Mouse (Mus musculus): ENCODE measurements around the gene Ripor2. TPM values are rescaled to one million over a fixed set of nuclear protein-coding genes. Genes with fewer than 3 reads are reported as not detected.

Ripor2 gene
- polyA plus RNA-seq, 1 experiment from 2014 or later, result 1.7 TPM

GRCm38 (mm10) chr13:24605755-24606154 is 23.8 kb downstream of the Ripor2 start:
- 65% methylated on average over 5 of the region's 5 CpGs for WGBS
- no peak overlapping the region for H3K27ac ChIP-seq
- H3K9me3 ChIP-seq, result no peaks in the 10 kb centered on the region
- peaks cover 19% of the 10 kb centered on the region for H3K4me1 ChIP-seq (replicated peaks)
- peaks cover 8% of the 10 kb centered on the region; the same call in 1 of the 2 replicates for H3K27me3 ChIP-seq
- no peak overlapping the region for H3K4me2 ChIP-seq
- H3K36me3 ChIP-seq, result no peaks in the 10 kb centered on the region
- ATAC-seq (ENCODE audit: insufficient number of reproducible peaks, insufficient read depth, low FRiP score, low TSS enrichment, low read depth), result no peak
- H3K9ac ChIP-seq (replicated peaks), result no peak overlapping the region
- no peak overlapping the region for H3K4me3 ChIP-seq (replicated peaks)

GRCm38 (mm10) chr13:24607961-24608360 is 26.0 kb downstream of the Ripor2 start:
- Histone ChIP-seq H3K4me3 (replicated peaks) (no peak overlapping the region), H3K27me3 (peaks cover 8% of the 10 kb centered on the region; the same call in 1 of the 2 replicates), H3K4me2 (no peak overlapping the region), H3K9ac (replicated peaks) (no peak overlapping the region), H3K4me1 (replicated peaks) (peaks cover 19% of the 10 kb centered on the region), H3K36me3 (no peaks in the 10 kb centered on the region), H3K27ac (no peak overlapping the region), H3K9me3 (no peaks in the 10 kb centered on the region)
- 92% methylated on average over 4 of the region's 4 CpGs for WGBS
- no peak for ATAC-seq (ENCODE audit: insufficient number of reproducible peaks, insufficient read depth, low FRiP score, low TSS enrichment, low read depth)

GRCm38 (mm10) chr13:24608709-24609108 is 26.7 kb downstream of the Ripor2 start:
- no peak overlapping the region for H3K27ac ChIP-seq
- peaks cover 3% of the 10 kb centered on the region; the same call in 1 of the 2 replicates for H3K27me3 ChIP-seq
- no peak for ATAC-seq (ENCODE audit: insufficient number of reproducible peaks, insufficient read depth, low FRiP score, low TSS enrichment, low read depth)
- H3K4me2 ChIP-seq, result no peak overlapping the region
- H3K4me1 ChIP-seq (replicated peaks), result peaks cover 14% of the 10 kb centered on the region
- WGBS, result 83% methylated on average over 1 of the region's 1 CpGs
- no peak overlapping the region for H3K4me3 ChIP-seq (replicated peaks)
- no peaks in the 10 kb centered on the region for H3K36me3 ChIP-seq
- no peaks in the 10 kb centered on the region for H3K9me3 ChIP-seq
- H3K9ac ChIP-seq (replicated peaks), result no peak overlapping the region

- no peaks in the 10 kb centered on the region for H3K4me1 ChIP-seq (replicated peaks)
- 81% methylated on average over 5 of the region's 5 CpGs for WGBS
- H3K4me3 ChIP-seq (replicated peaks), result no peak overlapping the region
- no peaks in the 10 kb centered on the region for H3K27me3 ChIP-seq
- no peaks in the 10 kb centered on the region for H3K36me3 ChIP-seq
- no peak overlapping the region for H3K27ac ChIP-seq
- H3K9me3 ChIP-seq, result no peaks in the 10 kb centered on the region
- H3K9ac ChIP-seq (replicated peaks), result no peak overlapping the region
- H3K4me2 ChIP-seq, result no peak overlapping the region
- no peak for ATAC-seq (ENCODE audit: insufficient number of reproducible peaks, insufficient read depth, low FRiP score, low TSS enrichment, low read depth)
These were observed 28.9 kb downstream of the Ripor2 start for GRCm38 (mm10) chr13:24610883-24611282.

- no peaks in the 10 kb centered on the region for H3K9me3 ChIP-seq
- WGBS, result 74% methylated on average over 6 of the region's 6 CpGs
- H3K4me1 ChIP-seq (replicated peaks), result no peaks in the 10 kb centered on the region
These were observed 31.0 kb downstream of the Ripor2 start for GRCm38 (mm10) chr13:24613031-24613430.

GRCm38 (mm10) chr13:24613433-24613832 is 31.4 kb downstream of the Ripor2 start:
- H3K27ac ChIP-seq, result no peak overlapping the region
- H3K4me2 ChIP-seq, result no peak overlapping the region
- no peak overlapping the region for H3K9ac ChIP-seq (replicated peaks)
- H3K9me3 ChIP-seq, result no peaks in the 10 kb centered on the region
- no peaks in the 10 kb centered on the region for H3K27me3 ChIP-seq
- no peaks in the 10 kb centered on the region for H3K36me3 ChIP-seq
- ATAC-seq (ENCODE audit: insufficient number of reproducible peaks, insufficient read depth, low FRiP score, low TSS enrichment, low read depth), result no peak
- no peak overlapping the region for H3K4me3 ChIP-seq (replicated peaks)
- WGBS, result 76% methylated on average over 3 of the region's 3 CpGs
- H3K4me1 ChIP-seq (replicated peaks), result no peaks in the 10 kb centered on the region

More at GRCm38 (mm10) chr13:24613031-24613430, 31.0 kb downstream of the Ripor2 start:
- Histone ChIP-seq H3K4me3 (replicated peaks) (no peak overlapping the region), H3K27ac (no peak overlapping the region), H3K27me3 (no peaks in the 10 kb centered on the region), H3K9ac (replicated peaks) (no peak overlapping the region), H3K4me2 (no peak overlapping the region), H3K36me3 (no peaks in the 10 kb centered on the region)
- ATAC-seq (ENCODE audit: insufficient number of reproducible peaks, insufficient read depth, low FRiP score, low TSS enrichment, low read depth), result no peak

GRCm38 (mm10) chr13:24613927-24614780 is 32.2 kb downstream of the Ripor2 start:
- Histone ChIP-seq H3K36me3 (no peaks in the 10 kb centered on the region), H3K9ac (replicated peaks) (no peak overlapping the region), H3K9me3 (no peaks in the 10 kb centered on the region), H3K27ac (no peak overlapping the region), H3K27me3 (no peaks in the 10 kb centered on the region), H3K4me2 (no peak overlapping the region), H3K4me1 (replicated peaks) (no peaks in the 10 kb centered on the region), H3K4me3 (replicated peaks) (no peak overlapping the region)
- WGBS, result 65% methylated on average over 10 of the region's 10 CpGs
- no peak for ATAC-seq (ENCODE audit: insufficient number of reproducible peaks, insufficient read depth, low FRiP score, low TSS enrichment, low read depth)

- no peak overlapping the region for H3K4me3 ChIP-seq (replicated peaks)
- no peak overlapping the region for H3K27ac ChIP-seq
- H3K9ac ChIP-seq (replicated peaks), result no peak overlapping the region
- no peak for ATAC-seq (ENCODE audit: insufficient number of reproducible peaks, insufficient read depth, low FRiP score, low TSS enrichment, low read depth)
- H3K4me1 ChIP-seq (replicated peaks), result no peaks in the 10 kb centered on the region
- no peaks in the 10 kb centered on the region for H3K36me3 ChIP-seq
- H3K4me2 ChIP-seq, result no peak overlapping the region
- 64% methylated on average over 9 of the region's 9 CpGs for WGBS
- H3K9me3 ChIP-seq, result no peaks in the 10 kb centered on the region
- no peaks in the 10 kb centered on the region for H3K27me3 ChIP-seq
These were observed 34.1 kb downstream of the Ripor2 start for GRCm38 (mm10) chr13:24615921-24616565.

- no peak for ATAC-seq (ENCODE audit: insufficient number of reproducible peaks, insufficient read depth, low FRiP score, low TSS enrichment, low read depth)
- Histone ChIP-seq H3K9ac (replicated peaks) (no peak overlapping the region), H3K27ac (no peak overlapping the region), H3K27me3 (no peaks in the 10 kb centered on the region), H3K4me1 (replicated peaks) (no peaks in the 10 kb centered on the region), H3K9me3 (no peaks in the 10 kb centered on the region), H3K4me3 (replicated peaks) (no peak overlapping the region), H3K36me3 (no peaks in the 10 kb centered on the region), H3K4me2 (no peak overlapping the region)
- WGBS, result 92% methylated on average over 8 of the region's 8 CpGs
These were observed 34.7 kb downstream of the Ripor2 start for GRCm38 (mm10) chr13:24616645-24617044.

- Histone ChIP-seq H3K4me1 (replicated peaks) (no peaks in the 10 kb centered on the region), H3K4me2 (no peak overlapping the region), H3K27ac (no peak overlapping the region), H3K9me3 (no peaks in the 10 kb centered on the region), H3K9ac (replicated peaks) (no peak overlapping the region), H3K27me3 (no peaks in the 10 kb centered on the region), H3K36me3 (no peaks in the 10 kb centered on the region), H3K4me3 (replicated peaks) (no peak overlapping the region)
- no peak for ATAC-seq (ENCODE audit: insufficient number of reproducible peaks, insufficient read depth, low FRiP score, low TSS enrichment, low read depth)
- 76% methylated on average over 6 of the region's 6 CpGs for WGBS
These were observed 35.2 kb downstream of the Ripor2 start for GRCm38 (mm10) chr13:24617076-24617798.

GRCm38 (mm10) chr13:24617799-24618130 is 35.8 kb downstream of the Ripor2 start:
- H3K4me1 ChIP-seq (replicated peaks), result no peaks in the 10 kb centered on the region
- WGBS, result 81% methylated on average over 2 of the region's 2 CpGs
- H3K9me3 ChIP-seq, result no peaks in the 10 kb centered on the region
- ATAC-seq (ENCODE audit: insufficient number of reproducible peaks, insufficient read depth, low FRiP score, low TSS enrichment, low read depth), result no peak
- no peaks in the 10 kb centered on the region for H3K36me3 ChIP-seq
- no peak overlapping the region for H3K4me2 ChIP-seq
- no peak overlapping the region for H3K9ac ChIP-seq (replicated peaks)
- no peak overlapping the region for H3K27ac ChIP-seq
- no peaks in the 10 kb centered on the region for H3K27me3 ChIP-seq
- H3K4me3 ChIP-seq (replicated peaks), result no peak overlapping the region
